Mouse (Mus musculus) heart, postnatal 0 days (tissue): ENCODE measurements around the gene Sash1.

Experiments
- CTCF ChIP-seq: IDR thresholded peaks from 2 replicates; pipeline ENCODE4 v1.5.1; 2016; ENCODE audit warnings: antibody characterized with exemption, control low read depth, low read depth
- EP300 ChIP-seq: IDR thresholded peaks from 2 replicates; pipeline ENCODE4 v1.6.1; 2016; ENCODE audit warnings: antibody characterized with exemption, low read depth

DNA sequence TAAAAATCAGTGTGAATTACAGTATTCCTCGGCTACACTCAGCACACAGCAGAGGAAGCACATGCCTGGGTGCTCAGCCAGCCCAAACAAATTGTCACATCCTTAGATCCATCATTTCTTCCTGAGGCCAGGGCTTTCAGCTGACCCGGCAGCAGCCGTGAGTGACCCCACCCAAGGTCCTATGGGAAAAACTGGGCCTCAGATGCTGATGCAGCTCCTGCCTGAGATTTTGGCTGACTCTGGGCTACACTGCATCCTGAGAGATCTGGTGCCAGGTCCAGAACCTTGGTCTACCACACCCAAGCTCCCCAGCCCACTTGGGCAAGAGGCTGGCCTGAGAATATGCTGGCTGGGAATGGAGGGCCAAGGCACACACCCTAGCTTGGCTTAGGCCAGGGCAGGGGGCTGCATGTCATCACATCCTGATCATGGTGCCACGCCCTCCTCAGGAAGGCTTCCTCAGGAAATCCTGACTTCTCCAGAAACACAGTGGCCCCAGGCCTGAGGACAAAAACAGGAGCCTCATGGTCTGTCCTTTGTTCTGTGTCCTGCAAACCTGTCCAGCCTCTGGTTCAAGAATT, 19.7 kb downstream of the Sash1 start:
- no peak for TF ChIP-seq CTCF
- peak; percentile 93 for TF ChIP-seq EP300
